Mouse (Mus musculus) 3134 (cell line): ENCODE measurements around the gene Fhl1.

ENCODE experiments used
- DNase-seq: peaks from one replicate; pipeline ENCODE4 v3.0.0-alpha.2; 2011; ENCODE audit warnings: low spot score; ENCODE audit not compliant: insufficient read length; ENCODE audit errors: extremely low read depth

Gene Fhl1

DNA sequence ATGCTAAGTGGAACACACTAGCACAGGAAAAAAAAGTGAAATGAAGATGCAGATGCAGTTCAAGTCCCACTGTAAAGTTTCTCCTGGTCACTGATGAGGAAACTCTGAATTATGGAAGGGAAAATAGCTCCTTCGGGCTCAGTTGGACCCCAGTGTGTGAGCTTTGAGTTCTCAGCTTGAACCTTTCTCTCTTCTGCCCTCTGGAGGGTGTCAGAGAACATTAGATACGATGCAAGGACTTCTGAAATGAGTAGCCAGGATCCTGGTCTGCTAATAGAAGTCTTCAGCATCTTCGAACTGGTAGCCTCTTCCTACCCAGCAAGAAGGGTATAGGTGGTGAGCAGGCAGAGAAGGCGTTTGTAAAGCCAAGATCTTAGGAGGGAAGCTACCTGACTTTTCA lies 19.9 kb downstream of the Fhl1 start:
- no peak for DNase-seq

- no peak for DNase-seq
Observed at GRCm38 (mm10) chrX:56752144-56752543, 20.6 kb downstream of the Fhl1 start.

GRCm38 (mm10) chrX:56753317-56754289 lies 22.0 kb downstream of the Fhl1 start:
- DNase-seq, result no peak

GRCm38 (mm10) chrX:56755646-56756045 lies 24.1 kb downstream of the Fhl1 start:
- DNase-seq, result no peak

DNA sequence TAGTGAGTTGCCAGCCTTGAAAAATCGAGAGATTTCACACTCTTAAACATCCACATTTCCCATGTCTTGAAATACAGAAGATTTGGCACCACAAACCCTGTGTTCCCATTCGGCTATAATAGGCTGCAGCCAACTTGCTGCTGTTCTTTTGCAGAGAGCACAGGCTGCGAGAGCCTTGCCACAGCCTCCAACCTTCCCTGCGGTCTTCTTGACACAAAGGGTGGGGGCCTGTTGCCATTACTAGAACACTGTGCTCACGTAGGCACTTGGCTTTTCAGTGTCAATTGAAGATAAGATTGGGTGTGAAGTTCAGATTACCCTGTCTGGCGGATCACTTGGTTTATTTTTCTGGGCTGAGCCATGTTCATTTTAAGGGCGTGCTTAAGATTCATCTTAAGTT lies 24.8 kb downstream of the Fhl1 start:
- DNase-seq, result no peak

DNA sequence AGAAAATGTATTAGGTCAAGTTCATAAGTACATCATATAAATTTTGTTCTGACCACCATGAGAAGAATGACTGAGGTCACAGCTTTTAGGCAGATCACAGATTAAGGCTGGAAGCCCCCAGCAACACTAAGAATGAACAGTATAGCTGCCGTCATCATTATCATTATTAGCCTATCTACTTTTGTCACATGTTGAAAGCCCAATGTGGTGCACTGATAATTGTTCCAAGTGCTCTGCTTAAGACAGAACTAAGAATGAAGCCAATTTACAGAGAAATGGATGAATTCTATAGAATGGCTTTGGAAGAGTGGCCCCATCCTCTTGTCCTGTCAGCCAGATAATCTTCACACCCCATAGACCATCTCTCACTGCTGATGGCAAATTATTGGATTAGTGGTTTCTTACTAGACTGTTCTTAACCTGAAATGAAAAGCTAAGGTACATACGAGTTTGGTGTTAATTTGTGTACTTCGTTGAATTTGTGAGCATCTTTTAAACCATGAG lies 28.7 kb downstream of the Fhl1 start:
- DNase-seq, result no peak

- DNase-seq, result no peak
Observed at GRCm38 (mm10) chrX:56769838-56770237, 38.3 kb downstream of the Fhl1 start.

DNA sequence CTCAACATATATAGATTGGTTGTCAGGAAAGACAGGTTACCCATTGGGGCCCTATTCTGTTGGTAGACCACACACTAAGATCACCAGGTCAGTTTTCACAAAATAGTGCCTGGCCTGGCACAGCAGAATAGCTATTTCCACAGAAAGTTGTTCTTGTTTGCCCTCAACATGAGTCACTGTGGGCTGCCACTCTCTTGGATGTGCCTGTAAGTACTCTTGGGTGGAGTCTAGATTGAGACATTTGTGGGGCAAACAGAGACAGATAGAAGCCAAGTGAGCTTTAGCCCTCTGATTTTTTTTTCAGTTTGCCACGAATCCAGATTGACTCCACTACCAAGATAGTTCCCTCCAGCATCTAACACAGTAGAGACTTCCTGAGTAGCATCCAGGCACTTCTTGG lies 40.2 kb downstream of the Fhl1 start:
- no peak for DNase-seq

DNA sequence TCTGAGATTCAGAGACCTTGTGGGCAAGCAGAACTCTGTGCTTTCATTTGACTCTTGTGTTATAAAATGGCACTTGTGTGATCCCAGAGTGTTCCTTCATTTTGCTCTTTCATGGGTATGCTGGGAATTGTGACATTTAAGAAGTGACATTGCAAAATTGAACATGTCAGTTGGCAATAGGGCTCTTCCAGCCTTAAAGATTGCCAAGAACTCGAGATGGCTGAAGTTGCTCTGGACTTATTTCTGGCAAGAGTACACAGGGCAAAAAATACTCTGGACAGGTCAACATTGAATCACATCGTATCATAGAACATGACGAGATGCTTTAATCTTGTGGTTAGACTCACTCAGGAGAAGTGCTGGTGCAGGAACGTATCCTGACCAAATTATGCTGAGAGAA lies 41.7 kb downstream of the Fhl1 start:
- no peak for DNase-seq

DNA sequence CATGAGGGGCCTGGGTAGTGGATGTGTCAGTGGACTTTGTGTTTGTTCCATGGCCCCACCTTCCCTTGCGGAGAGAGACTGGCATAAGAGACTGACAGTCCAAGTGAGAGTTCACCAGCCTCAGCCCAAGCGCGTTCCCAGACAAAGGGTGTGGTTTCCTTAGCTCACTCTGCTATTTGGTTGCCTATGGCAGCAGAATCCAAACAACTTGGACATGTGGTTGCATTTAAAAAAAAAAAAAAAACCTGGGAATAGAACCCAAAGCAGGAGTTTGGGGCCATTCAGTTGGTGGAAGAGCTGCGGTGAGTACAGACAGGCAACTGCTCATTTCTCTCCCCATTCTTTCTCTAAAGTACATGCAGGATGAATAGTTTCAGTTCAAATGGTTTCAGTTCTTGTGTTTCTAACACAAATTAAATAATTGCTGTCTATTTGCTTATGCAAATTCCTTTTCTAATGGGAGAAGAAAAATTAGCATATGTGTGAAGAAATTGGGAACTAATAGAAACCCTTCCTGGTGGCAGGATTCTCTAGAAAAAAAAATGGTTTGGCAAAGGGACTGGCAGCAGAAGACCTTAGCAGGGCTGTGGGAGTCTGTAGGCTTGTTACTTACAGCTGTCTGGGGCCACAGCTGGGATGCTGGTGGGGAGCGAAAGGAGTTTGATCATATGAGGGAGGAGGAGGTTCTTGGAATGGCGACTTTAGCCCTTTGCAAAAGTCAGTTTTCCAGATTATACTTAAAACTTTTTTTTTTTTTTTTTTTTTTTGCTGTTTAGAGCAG lies 54.9 kb downstream of the Fhl1 start:
- DNase-seq, result no peak

- DNase-seq, result no peak
Observed at GRCm38 (mm10) chrX:56787486-56787885, 55.9 kb downstream of the Fhl1 start.

- no peak for DNase-seq
Observed at GRCm38 (mm10) chrX:56790591-56790990, 59.0 kb downstream of the Fhl1 start.

- DNase-seq, result peak; percentile 33
Observed at GRCm38 (mm10) chrX:56791268-56791667, 59.7 kb downstream of the Fhl1 start.

GRCm38 (mm10) chrX:56821765-56822603 lies 90.4 kb downstream of the Fhl1 start, which contains the start of gene Map7d3:
Map7d3 (minus strand) TSS chrX:56822326.
- DNase-seq, result no peak

- DNase-seq, result no peak
Observed at GRCm38 (mm10) chrX:56827492-56827891, 95.9 kb downstream of the Fhl1 start.

GRCm38 (mm10) chrX:56835842-56836241 lies 104.3 kb downstream of the Fhl1 start:
- DNase-seq, result no peak

DNA sequence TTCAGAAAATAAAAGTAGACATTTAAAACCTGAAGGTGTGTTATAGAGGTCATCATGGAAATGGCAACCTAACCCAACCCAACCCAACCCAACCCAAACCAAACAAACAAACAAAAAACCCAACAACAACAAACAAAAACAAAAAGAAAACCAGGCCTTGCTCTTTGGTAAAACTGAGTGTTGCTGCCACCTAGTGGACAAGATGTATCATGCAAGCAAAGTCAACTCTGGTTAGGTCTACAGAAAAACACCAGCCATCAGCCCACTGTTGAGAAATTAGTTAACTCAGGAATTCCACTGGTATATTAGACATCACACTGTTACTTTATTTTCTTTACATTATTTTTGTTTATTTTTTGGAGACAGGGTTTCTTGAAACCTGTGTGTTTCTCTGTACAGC lies 107.8 kb downstream of the Fhl1 start:
- no peak for DNase-seq

GRCm38 (mm10) chrX:56841255-56841654 lies 109.7 kb downstream of the Fhl1 start:
- DNase-seq, result no peak
